Mouse (Mus musculus) ES-Bruce4 (cell line): ENCODE results near the gene Lysmd4.

Experiments
- CTCF ChIP-seq: IDR thresholded peaks from one replicate; pipeline ENCODE4 v1.8.1; 2011; ENCODE audit warnings: low read depth, low read length
- EP300 ChIP-seq: IDR thresholded peaks from 2 replicates; pipeline ENCODE4 v1.6.1; 2011; ENCODE audit warnings: low read depth, low read length; ENCODE audit not compliant: insufficient read depth
- POLR2A ChIP-seq: IDR thresholded peaks from one replicate; pipeline ENCODE4 v1.8.1; 2011; ENCODE audit warnings: low read length; ENCODE audit not compliant: insufficient read depth

DNA sequence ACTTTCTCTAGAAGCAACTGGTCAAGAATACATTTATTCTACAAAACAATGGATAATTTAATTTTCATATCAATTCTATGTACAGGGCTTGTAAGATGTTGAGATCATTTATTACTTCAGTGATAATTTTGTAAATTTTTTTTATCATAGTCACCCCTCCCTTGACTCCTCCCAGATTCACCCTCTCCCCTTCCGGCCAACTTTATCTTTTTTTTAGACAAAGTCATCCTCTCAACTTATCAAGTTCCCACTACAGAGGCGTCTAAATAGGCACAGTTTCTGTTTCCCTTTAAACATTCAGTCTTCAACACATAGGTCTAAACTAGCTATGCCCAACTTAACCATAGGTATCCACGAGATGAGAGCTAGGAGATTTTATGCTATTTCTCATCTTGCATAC lies 90.9 kb downstream of the Lysmd4 start:
- no peak for TF ChIP-seq CTCF
- TF ChIP-seq POLR2A, result no peak
- no peak for TF ChIP-seq EP300
